Mouse (Mus musculus) bone marrow, adult 2 months (tissue): ENCODE data around the gene Vdr.

Experiments used
- CTCF ChIP-seq: fragments of 200-500 bp; IDR thresholded peaks from 2 replicates; pipeline ENCODE4 v1.5.1; 2011; ENCODE audit warnings: low read length, control low read depth; ENCODE audit not compliant: control insufficient read depth, insufficient read depth
- POLR2A ChIP-seq: fragments of 200-500 bp; IDR thresholded peaks from 2 replicates; pipeline ENCODE4 v1.6.1; 2011; ENCODE audit warnings: low read depth, mild to moderate bottlenecking, control low read depth, low read length, borderline replicate concordance; ENCODE audit not compliant: control insufficient read depth

- no peak for TF ChIP-seq POLR2A
- TF ChIP-seq CTCF = no peak
These were observed 99.1 kb downstream of the Vdr start for GRCm38 (mm10) chr15:97811307-97811706.
